Mouse (Mus musculus) lung, postnatal 25 days (tissue): Measurements from ENCODE around the gene Olfr282.

ENCODE experiments used
- DNase-seq: peaks from one replicate; pipeline ENCODE4 v3.0.0; 2022; ENCODE audit warnings: low spot score

Gene Olfr282

GRCm38 (mm10) chr15:98475382-98475781 is 44.4 kb downstream of the Olfr282 start:
- DNase-seq, result peak; percentile 53

DNA sequence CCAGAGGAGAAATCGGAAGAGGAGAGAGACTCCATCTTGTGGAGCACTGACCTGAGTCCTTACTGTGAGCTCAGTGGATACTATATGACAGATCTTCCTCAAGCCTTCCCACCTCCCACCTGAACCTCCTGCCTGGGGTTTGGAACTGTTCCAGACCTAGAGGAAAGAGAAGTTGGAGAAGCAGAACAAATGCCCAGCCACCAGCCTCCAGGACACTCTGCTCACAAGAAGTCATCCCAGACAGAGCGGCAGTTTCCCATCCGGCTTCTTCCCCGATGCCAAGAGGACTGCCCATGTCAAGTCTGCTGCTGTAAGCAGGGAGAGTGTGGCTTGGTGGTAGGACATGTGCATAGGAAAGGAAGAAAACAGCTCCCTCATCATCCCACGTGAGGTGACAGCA is 45.3 kb downstream of the Olfr282 start:
- DNase-seq, result no peak

- no peak for DNase-seq
Measured at GRCm38 (mm10) chr15:98479568-98480102, 48.6 kb downstream of the Olfr282 start.

DNA sequence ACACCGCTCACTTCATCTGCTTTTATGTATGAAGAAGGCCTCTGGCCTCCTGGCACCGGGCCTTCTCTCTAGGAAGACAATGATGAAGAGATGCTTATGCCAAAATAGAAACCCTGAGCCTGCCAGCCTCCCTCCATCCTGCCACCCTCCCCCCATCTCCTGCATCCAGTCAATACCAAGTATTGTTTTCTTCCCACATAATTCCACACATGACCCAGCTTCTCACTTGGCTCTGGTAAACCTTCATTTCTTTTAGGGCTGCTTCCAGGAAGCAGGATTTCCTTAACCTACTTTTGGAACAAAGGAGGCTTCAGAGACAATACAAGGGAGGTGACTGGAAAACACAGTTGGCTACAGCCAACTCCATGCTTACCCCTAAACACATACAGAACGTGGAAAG is 51.7 kb downstream of the Olfr282 start, which contains the start of gene Lalba:
TSS of gene Lalba (minus strand) at position 21 of the 400 bp plus-strand sequence.
- no peak for DNase-seq

DNA sequence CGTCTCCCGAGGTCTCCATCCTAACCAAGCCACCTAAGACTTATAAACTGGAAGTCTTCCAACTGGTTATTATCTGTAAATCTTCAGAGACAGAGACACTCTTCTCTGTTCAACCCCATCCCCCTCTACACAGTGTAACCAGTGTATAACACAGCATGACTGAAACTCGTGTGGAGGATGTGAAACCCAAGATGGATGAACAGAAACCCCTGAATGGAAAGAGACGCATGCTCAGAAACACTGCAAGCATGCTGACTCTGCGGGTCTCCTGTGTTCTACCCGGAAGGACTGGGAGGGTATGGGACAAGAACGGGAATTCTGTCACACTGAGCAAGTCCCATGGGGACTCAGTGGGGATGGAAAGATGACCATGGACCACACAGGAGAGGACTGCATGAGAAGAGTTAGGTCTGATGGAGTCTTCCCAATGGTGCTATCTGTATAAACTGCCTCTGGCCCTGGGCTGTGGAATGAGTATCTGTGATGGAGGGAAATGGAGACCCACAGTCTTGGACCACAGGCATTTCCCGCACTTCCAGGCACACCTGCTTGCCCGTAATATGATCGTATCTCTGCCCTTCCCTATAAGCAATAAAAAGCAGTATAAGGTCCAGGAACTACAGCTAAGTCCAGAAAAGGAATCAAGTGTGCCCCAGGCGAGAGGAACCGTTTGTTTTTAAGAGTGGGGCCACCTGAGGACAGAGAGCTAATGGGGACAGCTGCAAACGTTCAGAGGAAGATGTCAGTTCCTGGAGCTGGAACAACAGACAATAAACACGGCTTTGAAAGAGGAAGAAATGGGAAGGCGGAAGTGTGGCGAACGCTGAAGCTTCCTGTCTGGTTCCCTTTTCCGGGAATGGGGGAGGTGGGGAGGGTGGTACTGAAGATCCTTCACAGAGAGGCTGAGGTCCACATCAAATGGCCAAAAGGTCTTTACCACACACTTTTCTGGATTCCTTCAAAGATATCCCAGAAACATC is 53.2 kb downstream of the Olfr282 start:
- peak; percentile 73 for DNase-seq

DNA sequence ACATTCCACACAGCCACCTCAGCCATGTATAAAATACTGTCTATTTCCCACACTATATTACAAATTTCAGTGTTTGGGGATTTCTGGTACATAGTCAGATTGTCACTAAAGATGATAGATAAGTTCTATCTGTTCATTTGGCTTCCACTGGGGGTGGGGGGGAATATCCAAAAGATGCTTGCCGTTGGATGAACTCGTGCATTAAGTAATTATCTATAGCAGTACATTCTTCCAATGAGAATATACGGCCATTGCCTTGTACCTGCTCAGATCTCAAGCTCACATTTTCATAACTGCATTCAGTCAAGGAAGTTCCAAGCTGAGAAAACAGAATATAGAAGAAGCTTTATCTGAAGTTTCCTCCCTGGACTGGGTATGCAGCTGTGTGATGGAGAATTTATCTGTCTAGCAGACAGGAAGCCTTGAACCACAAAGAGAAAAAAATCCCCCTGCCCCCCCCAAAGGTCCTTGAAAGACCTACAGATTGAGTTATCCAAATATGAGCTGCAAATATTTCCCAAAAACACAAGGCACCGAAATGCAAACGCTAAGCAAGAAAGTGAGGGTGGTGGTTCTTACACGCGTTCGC is 55.5 kb downstream of the Olfr282 start:
- DNase-seq, result no peak
